Mouse (Mus musculus) right cerebral cortex, adult 18-20 months (tissue): ENCODE measurements around the gene Ttc21b.
A peak's percentile ranks its signal among the peaks of the same experiment; 100 is the strongest.

ENCODE experiments used
- DNase-seq: peaks from one replicate; pipeline ENCODE4 v3.0.0; 2022; ENCODE audit warnings: mixed read lengths

The Ttc21b gene

DNA sequence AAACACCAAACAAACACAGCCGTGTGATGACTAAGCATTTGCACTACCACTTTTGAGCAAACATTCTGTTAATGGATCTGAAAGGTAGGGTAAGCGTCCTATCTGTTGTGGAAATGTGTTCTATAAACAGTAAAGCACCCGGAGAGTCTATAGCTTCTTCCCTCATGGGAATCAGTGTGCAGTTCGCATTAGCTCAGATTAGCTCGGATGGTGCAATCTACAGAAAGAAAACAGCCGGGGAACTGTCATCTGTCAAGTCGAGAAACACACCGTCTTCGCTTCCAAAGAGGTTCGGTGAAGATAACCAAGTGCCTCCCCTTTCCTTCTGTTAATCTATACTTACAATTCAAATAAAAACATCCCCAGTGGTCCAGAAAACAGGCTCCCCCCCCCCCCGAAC is 85.7 kb downstream of the Ttc21b start:
- DNase-seq = no peak

DNA sequence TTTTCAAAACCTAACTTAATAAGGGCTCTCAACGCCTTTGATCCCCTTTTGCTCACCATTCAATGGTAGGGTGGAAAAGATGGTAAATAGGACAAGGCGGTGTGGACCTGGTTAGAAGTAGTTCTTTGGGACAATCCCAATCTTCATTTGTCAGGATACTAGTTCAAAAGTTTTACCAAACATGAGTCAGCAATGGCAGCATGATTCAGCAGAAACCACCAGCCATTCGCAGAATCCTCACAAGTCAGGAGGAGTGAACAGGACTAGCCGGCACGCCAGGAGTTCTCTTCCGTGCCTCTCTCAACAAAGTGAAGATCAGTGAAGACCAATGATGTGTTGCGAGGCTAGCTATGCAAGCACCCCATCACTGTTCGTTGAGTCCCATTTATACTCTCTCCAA is 91.4 kb downstream of the Ttc21b start:
- no peak for DNase-seq

DNA sequence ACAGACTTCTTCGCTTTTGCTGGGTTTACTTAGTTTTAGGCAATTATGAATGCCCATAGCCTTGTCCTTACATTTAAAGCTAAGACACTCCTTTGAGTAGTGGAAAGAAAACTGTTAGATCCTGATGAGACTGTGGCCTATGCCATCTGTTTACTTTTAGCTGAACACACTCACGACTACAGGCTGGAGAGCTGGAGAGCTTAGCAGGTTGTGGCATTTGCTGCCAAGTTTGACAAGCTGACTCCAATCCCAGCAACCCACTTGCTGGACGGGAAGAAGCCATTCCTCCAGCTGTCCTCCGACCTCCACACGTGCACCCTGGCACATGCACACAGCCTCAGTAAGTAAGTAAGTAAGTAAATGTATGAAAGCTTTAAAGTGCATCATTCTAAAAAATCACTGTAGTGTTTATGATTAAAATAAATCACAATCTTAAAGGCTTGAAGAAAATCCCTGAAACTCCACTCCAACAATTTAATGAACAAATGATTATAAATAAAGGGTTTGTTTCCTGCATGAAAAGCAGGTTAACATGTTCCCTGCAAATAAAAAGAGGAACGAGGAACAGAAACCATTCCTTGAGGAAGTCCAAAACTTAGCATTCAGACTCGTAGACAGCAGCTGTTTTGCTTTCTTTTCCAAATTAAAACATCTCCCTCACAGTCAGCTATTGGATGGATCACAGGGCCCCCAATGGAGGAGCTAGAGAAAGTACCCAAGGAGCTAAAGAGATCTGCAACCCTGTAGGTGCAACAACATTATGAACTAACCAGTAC is 98.1 kb downstream of the Ttc21b start:
- no peak for DNase-seq

GRCm38 (mm10) chr2:66151436-66151835 is 105.0 kb downstream of the Ttc21b start:
- DNase-seq = no peak

- DNase-seq = no peak
Measured at GRCm38 (mm10) chr2:66150531-66150930, 105.9 kb downstream of the Ttc21b start.

DNA sequence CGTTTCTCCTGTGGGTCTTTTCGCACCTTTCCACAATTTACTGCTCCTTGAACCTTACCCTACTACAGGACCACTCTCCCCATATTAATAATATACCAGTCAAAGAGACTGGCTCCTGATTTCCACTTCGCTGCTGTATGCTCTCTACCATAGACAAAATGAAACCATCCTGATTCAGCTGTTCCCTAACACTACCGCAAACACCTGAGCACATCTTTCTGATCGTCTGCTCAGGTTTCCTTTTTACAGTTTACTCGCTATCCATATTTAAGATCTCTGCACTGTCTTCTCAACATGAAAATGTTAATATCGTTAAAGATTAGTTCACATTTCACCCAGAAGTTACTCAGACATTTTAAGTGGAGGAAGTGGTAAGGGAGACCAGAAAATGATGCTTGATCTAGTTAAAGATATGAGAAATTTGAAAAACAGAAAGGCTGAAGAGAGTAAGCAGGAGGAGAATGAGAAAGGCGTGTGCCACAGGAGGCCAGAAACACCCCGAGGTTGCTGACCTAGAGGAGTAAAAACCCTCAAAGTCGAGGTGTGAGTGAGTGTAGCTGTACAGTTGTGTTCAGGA is 107.7 kb downstream of the Ttc21b start:
- DNase-seq = no peak

- DNase-seq = peak; percentile 9
Measured at GRCm38 (mm10) chr2:66146473-66146872, 109.9 kb downstream of the Ttc21b start.

DNA sequence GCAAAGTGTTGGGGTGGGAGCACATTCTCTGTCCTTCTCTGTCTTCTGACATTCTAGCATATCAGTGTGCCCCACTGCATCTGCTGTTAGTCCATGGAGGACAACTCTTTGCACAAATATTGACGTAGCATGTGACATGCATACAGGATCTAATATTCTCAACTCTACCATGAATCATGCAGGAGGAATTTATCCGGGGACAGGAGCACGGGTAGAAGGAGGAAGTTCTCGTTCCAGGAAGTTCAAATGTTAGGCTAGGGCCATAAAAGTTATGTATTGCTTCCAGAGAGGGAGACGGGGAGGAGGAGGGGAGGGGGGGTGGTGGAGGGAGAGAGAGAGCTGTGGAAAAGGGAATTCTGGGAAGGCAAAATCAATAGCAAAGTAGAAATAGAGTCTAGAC is 111.6 kb downstream of the Ttc21b start:
- DNase-seq = no peak

- no peak for DNase-seq
Measured at GRCm38 (mm10) chr2:66143284-66143683, 113.1 kb downstream of the Ttc21b start.

DNA sequence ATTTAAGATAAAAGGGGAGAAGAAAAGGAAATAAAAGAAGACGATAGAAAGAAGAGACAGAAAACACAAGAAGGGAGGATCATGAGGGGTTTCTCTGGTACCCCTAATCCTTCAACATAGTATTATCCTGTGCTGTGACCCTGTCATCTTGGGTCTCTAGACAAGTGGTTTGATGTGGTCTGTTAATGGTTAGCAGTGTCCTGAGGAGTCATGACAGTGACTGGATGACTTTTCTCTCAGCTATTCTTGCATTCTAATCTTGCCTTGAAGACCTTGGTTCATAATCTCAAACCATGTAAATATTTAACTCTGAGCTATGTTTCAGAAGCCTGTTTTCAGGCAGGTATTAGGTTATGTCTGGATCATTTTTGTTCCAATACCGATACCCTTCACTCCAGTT is 113.7 kb downstream of the Ttc21b start:
- no peak for DNase-seq

- DNase-seq = no peak
Measured at GRCm38 (mm10) chr2:66142268-66142667, 114.1 kb downstream of the Ttc21b start.

DNA sequence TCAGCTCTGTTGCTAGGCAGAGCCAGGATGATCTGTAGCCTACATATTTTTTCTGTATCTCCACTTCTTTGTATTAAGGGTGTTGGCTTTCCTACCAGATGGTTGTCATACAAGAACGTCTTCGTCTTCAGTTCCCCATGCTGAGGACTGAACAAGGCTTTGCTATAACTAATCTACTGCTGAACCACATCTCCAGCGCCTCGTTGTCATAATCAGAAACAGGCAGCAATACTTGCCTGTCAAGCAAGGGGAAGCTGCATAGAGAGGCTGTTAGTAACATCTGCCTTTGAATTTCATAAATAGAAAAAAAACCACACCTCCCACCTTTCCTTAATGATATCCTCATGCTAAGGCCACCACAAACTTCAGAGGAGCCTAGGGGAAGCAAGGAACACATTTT is 116.2 kb downstream of the Ttc21b start:
- no peak for DNase-seq
